Mouse (Mus musculus): ENCODE data around the gene Zfp281. TPM values are rescaled to one million over a fixed set of nuclear protein-coding genes. Genes with fewer than 3 reads are reported as not detected.

Gene Zfp281
- polyA plus RNA-seq, 1 experiment from 2014 or later, result 34.7 TPM

DNA sequence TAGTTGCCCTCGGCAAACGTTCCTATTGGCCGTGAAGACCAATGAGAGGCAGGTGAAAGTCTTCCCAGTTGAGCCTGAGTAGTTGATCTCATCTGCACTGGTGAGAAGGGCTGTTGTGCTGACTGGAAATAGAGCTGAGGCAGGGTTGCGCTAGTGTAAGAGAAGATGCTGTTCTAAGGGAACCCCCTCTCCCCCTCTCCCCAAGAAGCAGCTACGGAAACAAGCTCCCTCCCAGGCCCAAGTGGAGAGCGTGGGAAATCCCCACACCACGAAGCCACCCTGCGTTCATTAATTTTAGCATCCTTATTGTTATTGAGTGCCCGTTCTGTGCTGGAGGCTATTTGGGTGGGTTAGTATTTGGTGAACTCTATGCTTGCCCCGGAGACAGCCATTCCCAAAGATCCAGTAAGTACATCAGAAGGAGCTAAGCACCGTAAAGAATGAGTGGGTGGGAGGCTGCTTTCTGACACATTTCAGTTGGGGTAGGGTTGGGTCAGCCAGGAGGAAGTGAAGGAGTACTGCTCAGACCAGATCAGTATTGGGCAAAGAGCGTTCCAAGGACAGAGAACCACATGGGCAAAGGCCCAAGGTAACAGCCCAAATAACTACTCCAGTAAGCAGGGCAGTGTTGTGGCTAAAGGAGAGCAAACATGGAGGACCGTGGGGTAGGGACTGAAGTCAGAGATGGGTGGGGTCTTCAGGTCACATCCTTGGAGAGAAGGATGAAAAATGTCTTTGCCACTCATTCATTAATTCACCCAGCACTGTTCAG lies 33.9 kb downstream of the Zfp281 start:
- DNase-seq, result no peak
- no peak for ATAC-seq (ENCODE audit: low FRiP score, low TSS enrichment)
- 90% methylated on average over 13 of the region's 13 CpGs for WGBS
- Histone ChIP-seq H3K4me3 (replicated peaks; ENCODE audit: low read depth, low read length) (no peak overlapping the region), H3K27me3 (ENCODE audit: control insufficient read depth, insufficient read depth, low read length) (no peaks in the 10 kb centered on the region), H3K9ac (replicated peaks; ENCODE audit: low read length) (no peak overlapping the region), H3K4me1 (ENCODE audit: control insufficient read depth, insufficient read depth, low read length) (peaks cover 13% of the 10 kb centered on the region), H3K9me3 (ENCODE audit: control insufficient read depth, low read length) (no peaks in the 10 kb centered on the region), H3K27ac (replicated peaks; ENCODE audit: low read depth, low read length) (no peak overlapping the region), H3K36me3 (ENCODE audit: control insufficient read depth, insufficient read depth, low read length) (no peaks in the 10 kb centered on the region), H3K4me2 (ENCODE audit: low read length) (no peak overlapping the region)

DNA sequence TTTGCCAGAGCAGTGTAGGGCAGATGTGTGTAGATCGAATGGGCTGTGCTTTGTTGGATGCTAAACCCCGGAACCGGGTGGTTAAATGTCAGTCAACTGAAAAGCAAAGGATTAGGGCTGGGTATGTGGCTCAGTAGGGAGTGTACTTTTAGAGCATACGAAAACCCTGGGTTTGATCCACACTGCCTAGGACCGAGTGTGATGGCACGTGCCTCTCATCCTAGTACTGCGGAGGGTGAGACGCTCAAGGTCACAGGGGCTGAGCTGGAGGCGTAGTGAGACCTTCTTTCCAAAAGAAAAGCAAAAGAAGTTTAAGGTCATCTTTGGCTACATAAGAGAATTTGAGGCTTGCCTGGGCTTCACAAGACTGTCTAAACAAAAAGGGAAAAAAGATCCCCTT lies 34.6 kb downstream of the Zfp281 start:
- H3K36me3 ChIP-seq (ENCODE audit: control insufficient read depth, insufficient read depth, low read length), result no peaks in the 10 kb centered on the region
- no peak overlapping the region for H3K9ac ChIP-seq (replicated peaks; ENCODE audit: low read length)
- H3K27me3 ChIP-seq (ENCODE audit: control insufficient read depth, insufficient read depth, low read length), result no peaks in the 10 kb centered on the region
- H3K4me1 ChIP-seq (ENCODE audit: control insufficient read depth, insufficient read depth, low read length), result peaks cover 13% of the 10 kb centered on the region
- H3K4me2 ChIP-seq (ENCODE audit: low read length), result no peak overlapping the region
- 68% methylated on average over 9 of the region's 9 CpGs for WGBS
- ATAC-seq (ENCODE audit: low FRiP score, low TSS enrichment) (no peak), DNase-seq (no peak)
- no peak overlapping the region for H3K4me3 ChIP-seq (replicated peaks; ENCODE audit: low read depth, low read length)
- no peak overlapping the region for H3K27ac ChIP-seq (replicated peaks; ENCODE audit: low read depth, low read length)
- H3K9me3 ChIP-seq (ENCODE audit: control insufficient read depth, low read length), result no peaks in the 10 kb centered on the region

DNA sequence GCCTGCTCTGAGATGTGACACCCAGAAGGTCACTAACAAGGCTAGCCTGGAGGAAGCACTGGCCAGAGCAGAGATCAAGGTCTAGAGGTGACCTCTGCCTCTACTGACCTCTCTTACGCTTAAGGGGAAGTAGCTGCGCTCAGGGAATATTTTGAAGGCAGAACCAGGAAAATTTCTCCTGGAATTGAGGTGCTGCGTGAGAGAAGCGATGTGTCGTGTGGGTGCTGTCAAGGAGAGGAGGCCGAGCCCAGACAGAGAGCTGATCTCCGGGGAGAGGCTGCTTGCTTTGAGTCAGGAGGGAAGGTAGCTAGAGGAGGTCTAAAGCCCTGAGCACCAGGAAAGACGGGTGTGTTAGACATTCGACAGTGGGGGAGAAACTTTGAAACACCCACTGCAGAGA lies 35.2 kb downstream of the Zfp281 start:
- no peak overlapping the region for H3K9ac ChIP-seq (replicated peaks; ENCODE audit: low read length)
- no peak overlapping the region for H3K27ac ChIP-seq (replicated peaks; ENCODE audit: low read depth, low read length)
- H3K4me1 ChIP-seq (ENCODE audit: control insufficient read depth, insufficient read depth, low read length), result peaks cover 13% of the 10 kb centered on the region
- DNase-seq, result no peak
- no peak for ATAC-seq (ENCODE audit: low FRiP score, low TSS enrichment)
- no peak overlapping the region for H3K4me3 ChIP-seq (replicated peaks; ENCODE audit: low read depth, low read length)
- H3K9me3 ChIP-seq (ENCODE audit: control insufficient read depth, low read length), result no peaks in the 10 kb centered on the region
- no peaks in the 10 kb centered on the region for H3K27me3 ChIP-seq (ENCODE audit: control insufficient read depth, insufficient read depth, low read length)
- no peak overlapping the region for H3K4me2 ChIP-seq (ENCODE audit: low read length)
- no peaks in the 10 kb centered on the region for H3K36me3 ChIP-seq (ENCODE audit: control insufficient read depth, insufficient read depth, low read length)
- WGBS, result 84% methylated on average over 9 of the region's 9 CpGs

DNA sequence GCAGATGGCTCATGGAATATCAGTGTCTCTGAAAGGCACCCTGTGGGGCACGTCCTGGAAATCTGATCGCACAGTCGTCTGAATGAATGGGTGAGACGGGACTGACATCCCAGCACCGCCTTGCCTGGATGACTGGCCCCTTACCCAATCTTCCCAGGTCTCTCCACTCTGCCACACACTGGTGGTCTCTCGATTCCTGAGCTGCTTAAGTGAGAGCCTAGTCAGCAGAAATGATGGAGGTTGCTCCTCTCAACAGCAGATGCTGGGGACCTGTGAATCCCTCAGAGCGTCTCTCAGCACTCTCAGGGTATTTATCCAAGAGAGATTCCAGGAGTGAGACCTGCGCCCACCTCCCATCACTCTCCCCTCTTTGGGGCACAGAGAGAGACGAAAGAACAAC lies 36.8 kb downstream of the Zfp281 start:
- Histone ChIP-seq H3K4me3 (replicated peaks; ENCODE audit: low read depth, low read length) (no peak overlapping the region), H3K9me3 (ENCODE audit: control insufficient read depth, low read length) (no peaks in the 10 kb centered on the region), H3K9ac (replicated peaks; ENCODE audit: low read length) (no peak overlapping the region), H3K4me2 (ENCODE audit: low read length) (no peak overlapping the region), H3K36me3 (ENCODE audit: control insufficient read depth, insufficient read depth, low read length) (no peaks in the 10 kb centered on the region), H3K27me3 (ENCODE audit: control insufficient read depth, insufficient read depth, low read length) (no peaks in the 10 kb centered on the region), H3K27ac (replicated peaks; ENCODE audit: low read depth, low read length) (no peak overlapping the region), H3K4me1 (ENCODE audit: control insufficient read depth, insufficient read depth, low read length) (peaks cover 13% of the 10 kb centered on the region)
- no peak for ATAC-seq (ENCODE audit: low FRiP score, low TSS enrichment)
- no peak for DNase-seq
- 19% methylated on average over 9 of the region's 9 CpGs for WGBS

DNA sequence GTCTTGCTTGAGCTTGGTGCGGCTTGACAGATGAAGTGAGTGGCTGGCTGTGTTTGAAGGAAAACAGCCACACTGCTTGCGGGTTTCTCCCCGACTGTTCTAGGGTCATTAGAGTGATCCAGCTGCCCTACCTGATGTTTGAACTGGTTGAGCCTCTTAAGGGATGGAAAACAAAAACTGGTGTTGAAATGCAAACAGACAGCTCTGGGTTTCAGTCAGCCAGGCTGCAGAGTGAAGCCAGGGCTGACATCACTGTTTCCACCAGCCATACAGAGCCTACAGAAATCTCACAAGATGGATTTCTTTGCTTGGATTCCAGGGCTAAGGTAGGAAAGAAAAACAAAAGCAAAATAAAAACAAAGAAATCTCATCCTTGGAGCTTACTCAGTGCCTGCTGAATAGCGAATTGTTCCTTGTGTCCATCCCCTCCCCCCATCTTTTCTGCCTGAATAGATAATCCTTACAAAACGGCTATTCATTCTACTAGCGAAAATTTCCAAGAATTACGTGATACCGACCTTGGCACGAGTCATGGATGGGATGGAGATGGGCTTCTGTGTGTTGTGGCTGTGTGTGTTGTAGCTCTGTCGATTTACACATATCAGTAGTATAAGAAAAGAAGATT lies 37.4 kb downstream of the Zfp281 start:
- Histone ChIP-seq H3K27me3 (ENCODE audit: control insufficient read depth, insufficient read depth, low read length) (no peaks in the 10 kb centered on the region), H3K9ac (replicated peaks; ENCODE audit: low read length) (0 out of 2 replicates have a peak overlapping the region, but pooled peaks have one; percentile 24), H3K4me1 (ENCODE audit: control insufficient read depth, insufficient read depth, low read length) (peaks cover 13% of the 10 kb centered on the region), H3K27ac (replicated peaks; ENCODE audit: low read depth, low read length) (no peak overlapping the region), H3K9me3 (ENCODE audit: control insufficient read depth, low read length) (no peaks in the 10 kb centered on the region), H3K4me3 (replicated peaks; ENCODE audit: low read depth, low read length) (no peak overlapping the region), H3K36me3 (ENCODE audit: control insufficient read depth, insufficient read depth, low read length) (no peaks in the 10 kb centered on the region), H3K4me2 (ENCODE audit: low read length) (peak overlapping the region; percentile 25)
- no peak for ATAC-seq (ENCODE audit: low FRiP score, low TSS enrichment)
- WGBS, result 14% methylated on average over 10 of the region's 10 CpGs
- DNase-seq, result peak; percentile 67

DNA sequence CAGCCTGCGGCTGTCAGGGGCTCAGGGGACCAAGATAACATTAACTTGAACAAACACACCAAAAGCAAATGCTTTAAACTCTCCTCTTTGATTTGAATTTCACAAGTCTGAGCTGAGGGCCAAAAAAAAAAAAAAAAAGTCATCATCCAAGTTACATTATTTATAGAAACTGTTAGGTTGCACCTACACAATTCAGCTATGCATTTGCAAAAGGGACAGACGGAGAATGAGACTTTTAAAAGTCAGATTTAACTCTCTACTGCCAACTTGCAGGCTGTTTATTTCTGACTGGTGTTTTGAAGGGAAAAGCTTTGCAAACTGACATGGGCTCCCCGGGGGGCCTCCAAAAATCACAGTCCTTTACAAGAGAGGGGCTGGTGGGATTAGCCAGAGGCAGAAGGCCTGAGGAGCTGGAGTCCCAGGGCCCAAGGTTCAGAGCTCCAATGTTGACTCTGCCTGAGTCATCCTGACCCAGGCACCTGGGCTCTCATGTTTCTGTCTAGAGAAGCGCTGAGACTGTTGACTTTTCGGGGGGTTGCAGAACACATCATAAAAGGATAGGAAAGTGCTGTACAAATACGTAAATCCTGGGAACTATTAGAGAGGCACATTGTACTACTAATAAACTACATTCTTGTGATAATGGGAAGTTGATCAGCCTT lies 40.4 kb downstream of the Zfp281 start:
- Histone ChIP-seq H3K36me3 (ENCODE audit: control insufficient read depth, insufficient read depth, low read length) (no peaks in the 10 kb centered on the region), H3K4me3 (replicated peaks; ENCODE audit: low read depth, low read length) (no peak overlapping the region), H3K27me3 (ENCODE audit: control insufficient read depth, insufficient read depth, low read length) (no peaks in the 10 kb centered on the region), H3K9me3 (ENCODE audit: control insufficient read depth, low read length) (no peaks in the 10 kb centered on the region), H3K9ac (replicated peaks; ENCODE audit: low read length) (no peak overlapping the region), H3K4me2 (ENCODE audit: low read length) (no peak overlapping the region), H3K27ac (replicated peaks; ENCODE audit: low read depth, low read length) (no peak overlapping the region), H3K4me1 (ENCODE audit: control insufficient read depth, insufficient read depth, low read length) (peaks cover 13% of the 10 kb centered on the region)
- 59% methylated on average over 6 of the region's 6 CpGs for WGBS
- ATAC-seq (ENCODE audit: low FRiP score, low TSS enrichment) (no peak), DNase-seq (no peak)

DNA sequence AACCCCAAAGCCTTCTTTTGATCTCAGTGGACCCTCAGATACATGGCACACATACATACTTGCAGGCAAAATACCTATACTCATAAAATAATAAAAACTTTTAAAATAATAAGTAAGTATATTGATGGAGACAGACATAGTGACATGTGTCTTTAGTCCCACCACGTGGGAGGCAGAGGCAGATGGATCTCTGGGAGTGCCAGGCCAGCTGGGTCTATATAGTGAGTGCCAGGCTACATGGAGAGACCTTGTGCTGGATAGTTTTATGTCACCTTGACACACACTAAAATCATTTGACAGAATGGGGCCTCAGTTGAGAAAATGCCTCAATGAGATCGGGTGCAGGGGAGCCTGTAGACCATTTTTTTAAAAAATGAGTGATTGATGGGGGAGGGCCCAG lies 41.8 kb downstream of the Zfp281 start:
- H3K9me3 ChIP-seq (ENCODE audit: control insufficient read depth, low read length), result no peaks in the 10 kb centered on the region
- no peak overlapping the region for H3K27ac ChIP-seq (replicated peaks; ENCODE audit: low read depth, low read length)
- no peak for DNase-seq
- H3K4me3 ChIP-seq (replicated peaks; ENCODE audit: low read depth, low read length), result no peak overlapping the region
- 73% methylated on average over 2 of the region's 2 CpGs for WGBS
- H3K4me2 ChIP-seq (ENCODE audit: low read length), result no peak overlapping the region
- no peaks in the 10 kb centered on the region for H3K36me3 ChIP-seq (ENCODE audit: control insufficient read depth, insufficient read depth, low read length)
- H3K4me1 ChIP-seq (ENCODE audit: control insufficient read depth, insufficient read depth, low read length), result peaks cover 11% of the 10 kb centered on the region
- ATAC-seq (ENCODE audit: low FRiP score, low TSS enrichment), result no peak
- H3K27me3 ChIP-seq (ENCODE audit: control insufficient read depth, insufficient read depth, low read length), result no peaks in the 10 kb centered on the region
- no peak overlapping the region for H3K9ac ChIP-seq (replicated peaks; ENCODE audit: low read length)

DNA sequence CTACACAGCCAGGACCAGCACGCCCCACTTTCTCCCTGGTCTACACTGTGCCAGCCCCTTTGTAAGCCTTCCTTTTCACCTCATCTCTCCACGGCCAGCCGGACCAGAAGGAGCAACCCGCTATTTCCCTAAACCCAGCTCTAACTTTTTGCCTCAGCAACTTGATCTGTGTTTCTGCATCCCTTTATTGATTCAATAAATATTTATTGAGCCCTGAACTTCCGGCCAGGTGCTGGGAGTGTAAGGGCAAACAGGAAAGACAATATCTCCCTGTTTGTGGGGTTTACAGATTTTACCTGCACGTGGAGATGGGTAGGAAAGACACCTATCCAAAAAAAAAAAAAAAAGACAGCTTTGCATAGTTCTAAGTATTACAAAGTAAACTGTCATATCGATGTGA lies 45.2 kb downstream of the Zfp281 start:
- WGBS, result 76% methylated on average over 7 of the region's 7 CpGs
- Histone ChIP-seq H3K36me3 (ENCODE audit: control insufficient read depth, insufficient read depth, low read length) (no peaks in the 10 kb centered on the region), H3K9ac (replicated peaks; ENCODE audit: low read length) (no peak overlapping the region), H3K4me3 (replicated peaks; ENCODE audit: low read depth, low read length) (no peak overlapping the region), H3K27ac (replicated peaks; ENCODE audit: low read depth, low read length) (no peak overlapping the region), H3K9me3 (ENCODE audit: control insufficient read depth, low read length) (no peaks in the 10 kb centered on the region), H3K4me1 (ENCODE audit: control insufficient read depth, insufficient read depth, low read length) (no peaks in the 10 kb centered on the region; the same call in 1 of the 2 replicates), H3K4me2 (ENCODE audit: low read length) (no peak overlapping the region), H3K27me3 (ENCODE audit: control insufficient read depth, insufficient read depth, low read length) (no peaks in the 10 kb centered on the region)
- no peak for ATAC-seq (ENCODE audit: low FRiP score, low TSS enrichment)
- no peak for DNase-seq

All from midbrain, embryonic 14.5 days (tissue).